Mouse (Mus musculus): ENCODE data around the gene Slc25a21. TPM values are rescaled to one million over a fixed set of nuclear protein-coding genes. Genes with fewer than 3 reads are reported as not detected.

The Slc25a21 gene
- total RNA-seq, 2 experiments from 2014 or later: 0.32 to 1.1 TPM

GRCm38 (mm10) chr12:57204276-57204851, 7.1 kb upstream of the Slc25a21 start:
- DNase-seq (ENCODE audit: extremely low spot score in 1 of 2, low spot score in 2 of 2): no peak
- no peak for TF ChIP-seq CTCF (IDR thresholded peaks at IDR 0.05)
- intact Hi-C loops (cut with DNase I): no loop called here
- Histone ChIP-seq H3K4me3 (no peak overlapping the region), H3K27ac (no peak overlapping the region)

DNA sequence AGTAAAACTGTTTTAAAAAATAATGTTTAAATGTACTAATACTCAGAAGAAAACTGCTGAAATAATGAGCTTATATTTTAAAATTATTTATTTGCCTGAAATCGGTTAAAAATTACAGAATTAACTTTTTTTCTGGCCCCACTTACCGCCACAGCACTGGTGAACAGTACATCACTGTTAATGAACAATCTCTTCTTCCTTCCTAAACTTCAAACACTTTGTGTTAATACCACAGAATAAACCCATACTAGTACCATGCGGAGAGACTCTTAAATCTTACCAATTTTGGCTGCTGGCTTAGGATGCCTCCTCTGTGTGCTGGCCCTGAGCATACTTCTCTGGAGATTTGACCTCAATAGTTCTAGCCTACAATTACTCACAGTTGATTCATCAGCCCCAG, 4.6 kb upstream of the Slc25a21 start:
- no peak for DNase-seq (ENCODE audit: extremely low spot score in 1 of 2, low spot score in 2 of 2)
- TF ChIP-seq CTCF (IDR thresholded peaks at IDR 0.05): no peak
- no peak overlapping the region for H3K27ac ChIP-seq
- no peak overlapping the region for H3K4me3 ChIP-seq
- intact Hi-C loops (cut with DNase I): no loop called here

DNA sequence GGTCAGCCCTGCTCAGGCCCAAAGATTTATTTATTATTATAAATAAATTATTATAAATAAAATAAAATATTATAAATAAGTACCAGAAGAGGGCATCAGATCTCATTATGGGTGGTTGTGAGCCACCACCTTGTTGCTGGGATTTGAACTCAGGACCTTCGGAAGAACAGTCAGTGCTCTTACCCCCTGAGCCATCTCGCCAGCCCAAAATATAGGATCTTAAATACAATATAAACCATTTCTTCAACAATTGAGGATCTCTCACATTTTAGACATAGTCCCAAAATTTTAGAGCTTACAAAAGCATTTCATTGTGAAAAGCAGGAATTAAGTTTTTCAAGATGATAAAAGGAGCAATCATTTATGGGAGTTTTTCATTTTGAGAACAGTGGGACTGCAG, 2.2 kb upstream of the Slc25a21 start:
- no peak for DNase-seq (ENCODE audit: extremely low spot score in 1 of 2, low spot score in 2 of 2)
- intact Hi-C loops (cut with DNase I): no loop called here

DNA sequence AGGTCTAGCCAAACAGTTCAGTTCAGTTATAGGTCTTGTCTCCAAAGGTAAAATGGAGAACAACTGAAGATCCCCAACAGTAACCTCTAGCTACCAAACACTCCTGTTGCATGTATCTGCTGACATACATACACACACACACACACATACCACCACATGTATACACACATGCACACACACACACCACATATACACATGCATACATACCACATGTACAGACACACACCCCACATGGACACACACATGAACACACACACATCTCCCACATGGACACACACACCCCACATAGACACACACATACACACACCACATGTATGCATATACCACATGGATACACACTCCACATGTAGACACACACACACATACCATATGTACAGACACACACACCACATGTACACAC, 997 bp upstream of the Slc25a21 start:
- no peak for TF ChIP-seq CTCF (IDR thresholded peaks at IDR 0.05)
- intact Hi-C loops (cut with DNase I): no loop called here
- Histone ChIP-seq H3K27ac (no peak overlapping the region), H3K4me3 (no peak overlapping the region)
- no peak for DNase-seq (ENCODE audit: extremely low spot score in 1 of 2, low spot score in 2 of 2)

More for the DNA sequence above, 2.2 kb upstream of the Slc25a21 start:
- Histone ChIP-seq H3K27ac (no peak overlapping the region), H3K4me3 (no peak overlapping the region)
- TF ChIP-seq CTCF (IDR thresholded peaks at IDR 0.05): no peak

DNA sequence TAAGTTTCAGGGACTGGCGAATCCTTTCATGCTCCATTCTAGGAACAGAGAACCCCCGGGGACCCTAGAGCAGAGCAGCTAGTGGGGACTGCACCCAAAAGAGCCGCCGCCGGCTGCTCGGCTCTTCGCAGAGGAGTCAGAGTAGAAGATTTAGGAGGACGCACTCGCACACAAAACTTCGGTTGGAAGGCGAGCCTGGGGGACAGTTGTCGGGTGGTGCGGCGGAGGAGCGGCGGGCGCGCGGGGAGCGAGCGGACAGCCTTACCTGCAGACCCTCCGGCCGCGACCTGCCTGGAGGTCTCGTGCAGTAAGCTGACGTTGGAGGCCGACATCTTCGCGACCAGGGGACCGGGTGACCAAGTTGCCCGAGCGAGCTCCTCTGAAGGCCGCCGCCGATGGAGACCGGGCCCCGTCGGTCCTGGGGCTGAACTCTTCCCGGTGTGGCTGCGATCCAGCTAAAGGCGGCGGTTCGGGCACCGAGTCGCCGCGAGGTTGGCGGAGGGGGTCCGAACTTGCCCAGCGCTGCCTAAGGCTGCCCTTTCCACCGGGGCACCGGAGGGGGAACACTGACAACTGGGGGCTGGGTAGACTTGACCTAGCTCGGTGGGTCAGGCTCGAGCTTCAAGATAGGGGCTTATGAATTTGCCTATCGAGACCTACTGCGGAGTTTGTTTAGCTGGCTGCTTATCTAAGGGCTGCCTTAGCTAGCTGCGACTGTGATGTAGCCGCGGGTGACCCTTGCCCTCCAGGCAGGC, 487 bp downstream of the Slc25a21 start:
- no peak for TF ChIP-seq CTCF (IDR thresholded peaks at IDR 0.05)

GRCm38 (mm10) chr12:57196286-57196607, 1.0 kb downstream of the Slc25a21 start:
- no peak for TF ChIP-seq CTCF (IDR thresholded peaks at IDR 0.05)
- Histone ChIP-seq H3K27ac (no peak overlapping the region), H3K4me3 (peak overlapping the region; percentile 48)
- intact Hi-C loops (cut with DNase I): no loop called here
- DNase-seq (ENCODE audit: extremely low spot score in 1 of 2, low spot score in 2 of 2): no peak

More for the DNA sequence above, 487 bp downstream of the Slc25a21 start:
- peak overlapping the region; percentile 48 for H3K4me3 ChIP-seq
- intact Hi-C loops (cut with DNase I): no loop called here
- no peak overlapping the region for H3K27ac ChIP-seq
- DNase-seq (ENCODE audit: extremely low spot score in 1 of 2, low spot score in 2 of 2): no peak

GRCm38 (mm10) chr12:57194609-57195008, 2.7 kb downstream of the Slc25a21 start:
- intact Hi-C loops (cut with DNase I): no loop called here
- TF ChIP-seq CTCF (IDR thresholded peaks at IDR 0.05): peak; percentile 19
- Histone ChIP-seq H3K4me3 (no peak overlapping the region), H3K27ac (no peak overlapping the region)
- no peak for DNase-seq (ENCODE audit: extremely low spot score in 1 of 2, low spot score in 2 of 2)

DNA sequence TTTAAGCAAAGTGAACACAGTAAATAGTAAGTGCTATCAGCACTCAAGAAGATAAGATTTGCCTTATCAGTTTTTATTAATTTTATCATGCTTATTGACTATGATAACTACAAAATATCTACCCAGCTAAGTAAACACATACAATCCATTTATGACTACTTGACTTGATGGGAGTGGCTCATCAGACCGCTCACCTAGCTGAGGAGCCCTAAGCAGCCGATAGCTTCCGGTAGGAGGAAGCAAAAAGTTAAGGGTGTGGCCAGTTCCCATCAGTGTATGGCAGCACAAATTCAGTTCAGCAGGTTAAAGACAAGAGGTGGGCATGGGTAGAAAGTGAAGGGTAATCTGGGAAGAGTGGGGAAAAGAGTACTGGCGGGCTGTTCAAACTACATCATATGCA, 10.2 kb downstream of the Slc25a21 start:
- intact Hi-C loops (cut with DNase I): loop anchor here (5.0 kb wide), 1 partner anchor 510 kb away; no protein-coding TSS in a partner anchor
- no peak for DNase-seq (ENCODE audit: extremely low spot score in 1 of 2, low spot score in 2 of 2)
- no peak overlapping the region for H3K4me3 ChIP-seq
- H3K27ac ChIP-seq: no peak overlapping the region
- TF ChIP-seq CTCF (IDR thresholded peaks at IDR 0.05): no peak

DNA sequence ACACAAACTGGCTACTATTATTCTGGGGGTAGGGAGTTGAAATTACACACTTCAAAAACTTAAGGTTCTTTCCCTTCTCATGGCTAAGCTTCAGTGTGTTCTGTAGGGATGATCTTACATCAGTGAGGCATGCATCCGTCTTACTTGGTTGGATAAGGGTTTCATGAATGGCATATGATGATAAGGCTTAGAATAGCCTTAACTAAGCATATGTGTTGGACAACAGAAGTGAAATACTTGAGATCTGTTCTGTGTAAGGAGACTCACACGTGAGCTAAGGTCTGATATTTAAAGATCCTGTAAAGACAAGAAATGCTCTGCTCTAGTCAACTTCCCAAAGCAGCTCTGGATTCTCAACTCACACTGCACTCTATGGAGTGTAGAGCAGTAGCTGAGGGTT, 11.1 kb downstream of the Slc25a21 start:
- intact Hi-C loops (cut with DNase I): loop anchor here (5.0 kb wide), 1 partner anchor 509 kb away; no protein-coding TSS in a partner anchor
- TF ChIP-seq CTCF (IDR thresholded peaks at IDR 0.05): no peak
- DNase-seq (ENCODE audit: extremely low spot score in 1 of 2, low spot score in 2 of 2): no peak
- Histone ChIP-seq H3K27ac (no peak overlapping the region), H3K4me3 (no peak overlapping the region)

DNA sequence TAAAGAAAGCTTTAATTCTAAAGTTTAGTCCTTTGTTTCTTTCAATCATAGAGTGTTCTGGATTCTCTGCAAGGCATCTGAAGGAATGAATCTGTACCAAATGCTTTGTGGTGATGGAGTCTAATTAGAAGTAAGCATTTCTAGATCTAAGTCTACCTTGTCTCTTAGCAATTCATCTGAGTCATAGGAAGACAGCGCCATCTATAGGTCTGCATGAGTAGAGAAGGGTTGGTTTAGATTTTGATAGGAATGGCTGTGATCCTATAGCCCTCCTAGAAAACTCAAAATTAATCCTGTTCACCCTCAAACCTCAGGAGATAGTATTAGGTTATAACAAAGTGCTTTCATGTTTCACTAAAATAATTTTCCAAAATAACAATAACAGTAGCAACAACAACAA, 11.8 kb downstream of the Slc25a21 start:
- peak; percentile 68 for TF ChIP-seq CTCF (IDR thresholded peaks at IDR 0.05)
- intact Hi-C loops (cut with DNase I): loop anchor here (5.0 kb wide), 1 partner anchor 508 kb away; no protein-coding TSS in a partner anchor
- Histone ChIP-seq H3K27ac (no peak overlapping the region), H3K4me3 (no peak overlapping the region)
- DNase-seq (ENCODE audit: extremely low spot score in 1 of 2, low spot score in 2 of 2): no peak

GRCm38 (mm10) chr12:57184401-57185147, 12.7 kb downstream of the Slc25a21 start:
- peak; percentile 52 for TF ChIP-seq CTCF (IDR thresholded peaks at IDR 0.05)
- H3K27ac ChIP-seq: no peak overlapping the region
- H3K4me3 ChIP-seq: no peak overlapping the region
- DNase-seq (ENCODE audit: extremely low spot score in 1 of 2, low spot score in 2 of 2): no peak
- intact Hi-C loops (cut with DNase I): loop anchor here (5.0 kb wide), 3 partner anchors 197 to 597 kb away; no protein-coding TSS in a partner anchor

Measured in left cerebral cortex, adult 2 months (tissue).